Mouse (Mus musculus) embryonic stem cell, embryonic (primary cell): ENCODE results near the gene Olfr325.
"Not testable (repeated sequence)": the region's sequence is repeated elsewhere in the genome, so short reads cannot be mapped to it uniquely, and the experiment has no call there.

ENCODE experiments used
- CTCF ChIA-PET, 4 experiments: fragments of 300-600 bp in 2 of 4; fragments of 350-600 bp in 2 of 4; sonication (Branson Sonifier 250); formaldehyde crosslinking; loops; one replicate each; lab custom pipeline; 2022; ENCODE audit warnings: inconsistent platforms in 2 of 4; lab: Charles Lee
- POLR2A ChIA-PET, 4 experiments: fragments of 300-600 bp in 2 of 4; fragments of 350-600 bp in 2 of 4; sonication (Branson Sonifier 250); formaldehyde crosslinking; loops; one replicate each; lab custom pipeline; 2022; ENCODE audit warnings: antibody characterized with exemption in 4 of 4, inconsistent platforms in 1 of 4; lab: Charles Lee

Olfr325 gene

GRCm38 (mm10) chr11:58577430-58577829 is at the start of gene Olfr325:
Gene Olfr325 (plus strand): TSS chr11:58577730.
- POLR2A ChIA-PET, result no interaction called here
- CTCF ChIA-PET, result no interaction called here

GRCm38 (mm10) chr11:58534736-58535135 is 42.8 kb upstream of the Olfr325 start, which contains the start of gene Olfr330:
Gene Olfr330 (minus strand): TSS chr11:58534836.
- POLR2A ChIA-PET, result interaction anchor here in 1 of 4 experiments (0.7 kb wide), 1 partner anchor 1249 kb away, joined by 5 read pairs; no protein-coding TSS in a partner anchor
- CTCF ChIA-PET, result not testable (repeated sequence)

DNA sequence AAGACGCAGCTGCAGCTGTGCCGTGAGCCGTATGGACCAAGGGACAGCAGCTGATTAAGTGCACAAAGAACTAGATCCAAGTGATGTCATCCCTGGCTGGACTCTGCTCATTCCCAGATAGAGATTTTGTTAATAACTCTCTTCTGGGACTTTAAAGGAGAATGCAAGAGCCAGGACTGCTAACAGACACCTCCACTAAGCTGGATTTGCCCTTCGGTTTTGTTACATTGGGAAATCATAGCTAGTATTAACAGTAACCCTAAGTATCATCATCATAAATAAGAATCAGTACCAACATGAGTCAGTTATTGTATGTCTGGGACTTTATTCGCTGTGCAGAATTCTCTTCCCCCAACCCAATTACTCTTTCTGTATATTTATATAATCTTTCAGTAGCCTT is 31.2 kb upstream of the Olfr325 start, which contains the start of gene Olfr329-ps:
TSS of gene Olfr329-ps (minus strand) at position 101 of the 400 bp plus-strand sequence.
- POLR2A ChIA-PET, result no interaction called here
- CTCF ChIA-PET, result no interaction called here

DNA sequence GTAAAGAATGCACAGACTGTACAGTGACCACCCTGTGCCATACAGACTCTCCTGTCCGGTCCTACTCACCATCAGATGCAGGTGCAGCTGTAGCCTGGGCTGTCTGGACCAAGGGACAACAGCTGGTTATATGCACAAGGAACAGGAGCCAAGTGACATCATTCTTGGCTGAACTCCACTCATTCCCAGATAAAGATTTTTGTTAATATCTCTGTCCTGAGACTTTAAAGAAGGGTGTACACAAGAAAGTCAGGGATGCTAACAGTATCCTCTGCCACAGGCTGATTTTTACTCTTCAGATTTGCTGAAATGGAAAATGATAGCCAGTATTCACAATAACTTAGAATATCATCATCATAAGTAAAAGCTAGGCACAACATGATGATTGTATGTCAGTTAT is 22.0 kb upstream of the Olfr325 start, which contains the start of gene Olfr328:
TSS of gene Olfr328 (minus strand) at position 101 of the 400 bp plus-strand sequence.
- POLR2A ChIA-PET, result no interaction called here
- CTCF ChIA-PET, result no interaction called here

DNA sequence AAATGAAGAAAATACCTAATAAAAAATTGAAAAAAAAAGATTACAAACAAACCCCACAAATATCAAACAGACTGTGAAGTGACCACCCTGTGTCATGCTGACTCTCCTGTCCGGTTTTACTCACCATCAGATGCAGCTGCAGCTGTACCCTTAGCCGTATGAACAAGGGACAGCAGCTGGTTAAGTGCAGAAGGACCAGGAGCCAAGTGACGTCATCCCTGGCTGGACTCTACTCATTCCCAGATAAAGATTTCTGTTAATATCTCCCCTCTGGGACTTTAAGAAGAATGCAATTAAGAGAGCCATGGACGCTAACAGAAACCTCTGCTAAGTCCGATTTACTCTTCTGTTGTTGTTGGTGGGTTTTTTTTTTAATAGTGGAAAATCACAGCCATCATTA is 7.1 kb upstream of the Olfr325 start, which contains the start of gene Olfr224:
TSS of gene Olfr224 (minus strand) at position 149 of the 400 bp plus-strand sequence.
- ChIA-PET POLR2A (interaction anchor here in 1 of 4 experiments (0.7 kb wide), 1 partner anchor 41 kb away, joined by 4 read pairs; no protein-coding TSS in a partner anchor), CTCF (no interaction called here)

- POLR2A ChIA-PET, result no interaction called here
- CTCF ChIA-PET, result interaction anchor here in 1 of 4 experiments (0.5 kb wide), 1 partner anchor 11 kb away, joined by 3 read pairs; no protein-coding TSS in a partner anchor
Measured at GRCm38 (mm10) chr11:58578636-58579035, 1.1 kb downstream of the Olfr325 start.

GRCm38 (mm10) chr11:58587898-58588348 is 10.4 kb downstream of the Olfr325 start:
- ChIA-PET POLR2A (interaction anchor here in 1 of 4 experiments (1.0 kb wide), 1 partner anchor 372 kb away, joined by 3 read pairs; no protein-coding TSS in a partner anchor), CTCF (interaction anchor here in 3 of 4 experiments (0.5 to 1.9 kb wide), 11 partner anchors 9 to 409 kb away, joined by 3 to 8 read pairs (median 3); no protein-coding TSS in a partner anchor)

DNA sequence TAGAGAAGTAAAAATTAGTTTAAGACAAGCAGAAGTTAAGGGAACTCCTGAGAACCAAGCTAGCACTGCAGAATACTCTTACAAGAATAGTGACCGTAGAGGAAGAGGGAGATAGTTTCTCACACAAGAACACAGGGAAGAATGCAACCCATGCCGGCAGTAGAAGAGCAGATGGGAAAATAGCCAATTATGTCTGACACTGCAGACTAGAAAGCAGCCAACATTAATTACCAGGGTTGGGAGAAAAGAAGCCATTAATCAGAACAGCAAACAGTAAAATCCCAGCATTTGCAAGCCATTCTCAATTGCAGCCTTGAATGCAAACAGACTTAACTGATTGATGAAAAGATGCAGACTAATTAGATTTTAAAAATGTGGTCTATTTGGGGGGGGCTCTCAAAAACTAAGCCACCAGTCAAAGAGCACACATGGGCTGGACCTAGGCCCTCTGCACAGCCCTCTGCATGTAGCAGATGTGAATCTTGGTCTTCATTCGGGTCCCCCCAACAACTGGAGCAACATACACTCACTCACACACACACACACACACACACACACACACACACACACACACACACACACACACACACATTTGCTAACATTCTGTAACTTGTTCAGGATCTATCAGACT is 11.2 kb downstream of the Olfr325 start:
- ChIA-PET CTCF (interaction anchor here in 3 of 4 experiments (0.5 to 1.9 kb wide), 10 partner anchors 8 to 410 kb away, joined by 3 to 8 read pairs (median 3); no protein-coding TSS in a partner anchor), POLR2A (interaction anchor here in 1 of 4 experiments (1.0 kb wide), 1 partner anchor 372 kb away, joined by 3 read pairs; no protein-coding TSS in a partner anchor)

GRCm38 (mm10) chr11:58594814-58595213 is 17.3 kb downstream of the Olfr325 start, which contains the start of gene Olfr324:
Gene Olfr324 (plus strand): TSS chr11:58595114.
- ChIA-PET CTCF (interaction anchor here in 1 of 4 experiments (0.6 kb wide), 1 partner anchor 157 kb away, joined by 3 read pairs; no protein-coding TSS in a partner anchor), POLR2A (no interaction called here)

- CTCF ChIA-PET, result interaction anchor here in 2 of 4 experiments (0.7 to 1.7 kb wide), 2 partner anchors 10 to 602 kb away, joined by 3 to 5 read pairs; no protein-coding TSS in a partner anchor
- POLR2A ChIA-PET, result no interaction called here
Measured at GRCm38 (mm10) chr11:58597837-58598236, 20.3 kb downstream of the Olfr325 start.

DNA sequence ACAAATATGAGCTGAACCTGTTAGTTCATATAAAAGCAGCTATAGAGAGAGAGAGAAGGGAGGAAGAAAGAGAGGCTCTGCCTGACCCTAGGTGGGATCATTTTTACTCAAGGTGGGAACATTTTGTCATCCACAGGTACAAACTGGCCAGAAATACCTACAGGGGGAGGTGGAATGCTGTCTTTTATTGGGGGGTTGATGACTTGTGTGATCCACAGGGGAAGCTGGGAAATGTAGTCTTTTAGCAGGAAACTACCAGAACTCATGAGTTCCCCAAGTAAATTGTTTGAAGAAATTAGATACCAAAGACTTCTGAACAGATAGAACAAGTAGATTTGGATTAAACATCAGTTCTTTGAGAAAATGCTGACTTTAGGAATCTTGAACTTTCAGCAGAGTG is 24.5 kb downstream of the Olfr325 start:
- ChIA-PET POLR2A (interaction anchor here in 1 of 4 experiments (0.5 to 0.6 kb wide), 2 partner anchors 256 to 961 kb away, joined by 3 to 4 read pairs; no protein-coding TSS in a partner anchor), CTCF (interaction anchor here in 1 of 4 experiments (1.0 kb wide), 1 partner anchor 249 kb away, joined by 3 read pairs; no protein-coding TSS in a partner anchor)

- ChIA-PET CTCF (interaction anchor here in 1 of 4 experiments (1.0 kb wide), 1 partner anchor 250 kb away, joined by 3 read pairs; no protein-coding TSS in a partner anchor), POLR2A (no interaction called here)
Measured at GRCm38 (mm10) chr11:58602800-58603560, 25.4 kb downstream of the Olfr325 start.

DNA sequence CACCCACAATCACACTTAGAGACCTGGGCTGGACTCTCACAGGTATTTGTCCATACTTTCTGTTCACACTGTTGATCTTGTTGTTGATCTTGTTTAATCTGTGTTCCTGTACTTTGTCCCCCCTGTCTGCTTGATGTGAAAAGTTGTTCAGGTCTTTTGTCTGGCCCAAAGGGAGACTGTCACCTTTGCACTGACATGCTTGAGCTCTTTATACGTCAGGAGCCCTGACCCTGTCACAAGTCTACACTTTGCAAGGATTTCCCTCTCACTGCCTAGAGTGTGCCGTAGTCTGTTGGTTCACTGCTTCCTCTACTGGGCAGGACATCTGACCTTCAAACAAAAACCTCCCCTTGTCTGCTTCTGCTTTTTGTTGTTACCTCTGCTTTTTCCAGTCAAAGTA is 27.2 kb downstream of the Olfr325 start:
- CTCF ChIA-PET, result no interaction called here

GRCm38 (mm10) chr11:58605228-58605627 is 27.7 kb downstream of the Olfr325 start:
- ChIA-PET CTCF (no interaction called here), POLR2A (no interaction called here)

More for the DNA sequence above, 27.2 kb downstream of the Olfr325 start:
- POLR2A ChIA-PET, result no interaction called here

DNA sequence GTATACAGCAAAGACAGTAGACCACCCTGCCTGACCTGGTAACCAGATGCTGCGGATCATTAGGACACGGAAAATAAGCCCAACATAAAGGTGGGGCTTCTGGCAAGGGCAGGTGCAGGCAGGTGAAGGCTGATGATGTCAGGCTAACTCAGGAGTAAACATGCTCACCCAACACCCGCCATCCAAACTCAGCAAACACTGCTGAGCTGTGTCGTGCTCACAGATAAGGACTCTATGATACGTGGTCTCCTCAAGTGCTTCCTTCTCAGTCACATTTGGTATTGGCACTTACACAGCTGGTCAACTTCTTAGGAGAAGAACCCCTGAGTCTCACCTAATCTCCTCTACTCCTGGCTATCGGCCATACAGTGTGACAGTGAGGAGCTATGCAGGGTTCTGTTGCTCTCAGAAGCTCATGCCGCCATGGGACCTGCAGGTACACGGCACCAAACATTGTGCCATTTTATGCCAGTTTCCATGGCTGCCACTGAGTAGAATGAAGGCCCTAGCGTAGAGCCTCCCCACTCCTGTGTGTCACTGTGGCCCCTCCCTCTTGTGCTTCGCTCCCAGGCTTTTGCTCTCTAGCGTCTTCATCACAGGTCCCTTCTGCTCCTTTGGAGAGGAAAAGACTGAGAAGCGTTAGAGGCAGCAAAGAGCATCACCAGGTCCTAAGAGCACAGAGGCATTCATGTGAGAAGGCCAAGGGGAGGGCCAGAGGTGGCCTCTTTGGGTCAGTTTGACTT is 28.8 kb downstream of the Olfr325 start:
- ChIA-PET POLR2A (interaction anchor here in 1 of 4 experiments (0.5 kb wide), 1 partner anchor 39 kb away, joined by 7 read pairs; no protein-coding TSS in a partner anchor), CTCF (no interaction called here)

GRCm38 (mm10) chr11:58607030-58607429 is 29.5 kb downstream of the Olfr325 start:
- ChIA-PET POLR2A (no interaction called here), CTCF (no interaction called here)

DNA sequence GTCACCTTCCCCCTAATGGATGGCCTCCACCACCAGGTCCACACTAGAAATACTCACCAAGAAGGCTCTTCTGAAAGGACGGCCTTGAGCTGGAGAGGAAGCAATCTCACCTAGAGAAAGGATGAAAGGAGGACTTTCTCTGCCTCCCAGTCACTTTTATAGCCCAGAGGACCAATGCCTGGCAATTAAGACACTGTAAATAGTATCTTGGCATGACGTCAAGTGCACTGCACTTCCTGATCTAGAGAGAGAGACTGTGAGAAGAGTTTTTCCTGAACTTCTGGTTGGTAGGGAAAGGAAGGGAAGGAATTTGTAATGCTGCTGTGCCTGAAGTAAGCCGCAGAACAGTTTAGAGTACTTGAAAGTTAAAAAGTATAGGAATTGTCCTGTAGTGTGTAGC is 35.8 kb downstream of the Olfr325 start:
- ChIA-PET POLR2A (no interaction called here), CTCF (no interaction called here)

DNA sequence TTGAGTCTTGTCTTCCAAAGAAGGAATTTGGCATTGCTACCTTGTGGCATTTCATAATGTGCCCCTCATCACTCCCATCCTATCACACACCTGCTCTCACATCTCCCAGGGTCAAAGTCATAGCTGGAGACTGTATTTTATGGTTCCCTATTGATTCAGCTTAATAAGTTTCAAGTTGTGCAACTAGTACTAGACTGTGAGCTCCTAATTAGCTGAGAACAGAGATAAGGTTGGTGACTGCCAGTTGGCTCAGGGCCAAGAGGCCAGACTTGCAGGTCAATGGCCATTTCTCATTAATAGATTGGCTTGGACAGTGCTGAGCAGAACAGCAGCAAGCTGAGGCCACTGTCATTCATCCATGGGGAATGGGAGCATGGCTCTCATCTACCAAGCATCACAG is 37.0 kb downstream of the Olfr325 start:
- ChIA-PET CTCF (interaction anchor here in 1 of 4 experiments (0.6 kb wide), 1 partner anchor 478 kb away, joined by 3 read pairs; no protein-coding TSS in a partner anchor), POLR2A (no interaction called here)
